Comparison of ENCODE assay signal across 28 mouse cellular contexts in genomic region chr4:111603194-111603593, GRCm38 (mm10).
"Had no signal": no experiment of that assay in that cellular context is flagged by ENCODE, and none has a peak within 500 bp of the region (broad histone marks: within the 10 kb centered on the region; RNA-seq: fewer than 3 reads in every experiment).

No protein-coding gene starts in this region.

- H3K27me3 ChIP-seq: heart, embryonic 12.5 days; hindbrain, embryonic 12.5 days; intestine, embryonic 15.5 days; limb, embryonic 12.5 days; liver, embryonic 13.5 days; liver, embryonic 15.5 days had no signal

- ATAC-seq: hindbrain, embryonic 16.5 days; inflammation-experienced regulatory T-cells, adult 6 months; intestine, embryonic 15.5 days; intestine, postnatal 0 days had no signal

- H3K4me3 ChIP-seq: gastrocnemius, adult 2 months; heart, embryonic 10.5 days; heart, embryonic 12.5 days; hindbrain, embryonic 10.5 days; hindbrain, embryonic 12.5 days; intestine, embryonic 15.5 days; layer of hippocampus, adult 2 months; left cerebral cortex, adult 2 months; limb, embryonic 12.5 days; liver, embryonic 13.5 days; liver, embryonic 15.5 days had no signal

- DNase-seq: gastrocnemius, adult 2 months; gastrocnemius, postnatal 10 days; gastrocnemius, postnatal 25 days; heart, adult 18-20 months; heart, postnatal 10 days; heart, postnatal 4 days; kidney, adult 18-20 months; kidney, adult 8-10 months; kidney, postnatal 10 days; kidney, postnatal 25 days; kidney, postnatal 4 days; left cerebral cortex, postnatal 4 days; liver; liver, embryonic 13.5 days had no signal

- H3K4me1 ChIP-seq: hindbrain, embryonic 12.5 days; intestine, embryonic 15.5 days; limb, embryonic 12.5 days; liver, embryonic 13.5 days; liver, embryonic 15.5 days had no signal

- H3K9me3 ChIP-seq: heart, embryonic 10.5 days; heart, embryonic 12.5 days; hindbrain, embryonic 10.5 days; hindbrain, embryonic 12.5 days; intestine, embryonic 15.5 days; limb, embryonic 12.5 days; liver, embryonic 13.5 days; liver, embryonic 15.5 days had no signal

- H3K9ac ChIP-seq: heart, embryonic 12.5 days; hindbrain, embryonic 12.5 days; hindbrain, embryonic 14.5 days; intestine, embryonic 15.5 days; limb, embryonic 12.5 days; liver, embryonic 13.5 days; liver, embryonic 15.5 days had no signal

- H3K4me2 ChIP-seq: heart, embryonic 12.5 days; hindbrain, embryonic 12.5 days; hindbrain, embryonic 14.5 days; intestine, embryonic 15.5 days; limb, embryonic 12.5 days; liver, embryonic 11.5 days; liver, embryonic 13.5 days; liver, embryonic 15.5 days had no signal

- H3K27ac ChIP-seq: gastrocnemius, adult 2 months; heart, embryonic 10.5 days; hindbrain, embryonic 10.5 days; hindbrain, embryonic 12.5 days; hindbrain, embryonic 14.5 days; intestine, embryonic 15.5 days; layer of hippocampus, adult 2 months; left cerebral cortex, adult 2 months; limb, embryonic 12.5 days; liver, embryonic 13.5 days; liver, embryonic 15.5 days had no signal

- H3K36me3 ChIP-seq: heart, embryonic 10.5 days; heart, embryonic 12.5 days; hindbrain, embryonic 10.5 days; hindbrain, embryonic 12.5 days; intestine, embryonic 15.5 days; limb, embryonic 12.5 days; liver, embryonic 13.5 days; liver, embryonic 15.5 days had no signal
